16 mouse cellular contexts compared by ENCODE assay signal in genomic region chr2:156741998-156742397, GRCm38 (mm10). TPM values are rescaled to one million over a fixed set of nuclear protein-coding genes. Genes with fewer than 3 reads are reported as not detected.
DNase-seq lines count a peak whose midpoint lies in the region; ATAC-seq lines count a peak whose summit lies in the region.
"Had no signal": no experiment of that assay in that cellular context is flagged by ENCODE, and none has a peak within 500 bp of the region (broad histone marks: within the 10 kb centered on the region; RNA-seq: fewer than 3 reads in every experiment).

No protein-coding gene starts in this region.

- DNase-seq in embryonic facial prominence, embryonic 10.5 days (ENCODE audit: low spot score), result no peak
- DNase-seq in heart, postnatal 10 days, result no peak
- DNase-seq in limb, embryonic 10.5 days (ENCODE audit: low spot score), result no peak
- peak; percentile 78 for DNase-seq in adipocyte (ENCODE audit: low spot score)
- no peak for DNase-seq in layer of hippocampus, adult 9-10 months (ENCODE audit: low spot score)
- DNase-seq: adrenal gland, postnatal 25 days; cerebellum, postnatal 14 days; lung, postnatal 4 days; right cerebral cortex, postnatal 4 days; thymus, adult 18-20 months had no signal

- WGBS in embryonic facial prominence, embryonic 13.5 days, result 60% methylated on average over 4 of the region's 4 CpGs
- 72% methylated on average over 4 of the region's 4 CpGs for WGBS in embryonic facial prominence, embryonic 10.5 days
- WGBS in heart, embryonic 14.5 days, result 42% methylated on average over 4 of the region's 4 CpGs
- WGBS in limb, embryonic 12.5 days, result 38% methylated on average over 4 of the region's 4 CpGs
- 66% methylated on average over 4 of the region's 4 CpGs for WGBS in limb, embryonic 10.5 days

- no peak for ATAC-seq in embryonic facial prominence, embryonic 13.5 days (ENCODE audit: insufficient number of reproducible peaks, insufficient read depth, low FRiP score, low TSS enrichment, low read depth)
- ATAC-seq in heart, embryonic 14.5 days (ENCODE audit: insufficient number of reproducible peaks, insufficient read depth, low FRiP score, low read depth), result no peak
- no peak for ATAC-seq in limb, embryonic 12.5 days (ENCODE audit: insufficient number of reproducible peaks, insufficient read depth, low FRiP score, low TSS enrichment, low read depth)
- ATAC-seq: inflammation-experienced regulatory T-cells, adult 6 months had no signal

- H3K36me3 ChIP-seq in embryonic facial prominence, embryonic 13.5 days, result peaks cover 29% of the 10 kb centered on the region
- H3K36me3 ChIP-seq in embryonic facial prominence, embryonic 10.5 days (replicated peaks), result peaks cover 75% of the 10 kb centered on the region
- H3K36me3 ChIP-seq in heart, embryonic 14.5 days (ENCODE audit: control insufficient read depth, insufficient read depth, low read length), result peaks cover 14% of the 10 kb centered on the region
- H3K36me3 ChIP-seq in limb, embryonic 12.5 days, result peaks cover 30% of the 10 kb centered on the region
- H3K36me3 ChIP-seq in limb, embryonic 10.5 days, result peaks cover 56% of the 10 kb centered on the region

- intact Hi-C loops in heart, postnatal 10 days (cut with DNase I), result no loop called here

- no peaks in the 10 kb centered on the region for H3K9me3 ChIP-seq in embryonic facial prominence, embryonic 13.5 days
- no peaks in the 10 kb centered on the region for H3K9me3 ChIP-seq in embryonic facial prominence, embryonic 10.5 days
- H3K9me3 ChIP-seq in heart, embryonic 14.5 days (ENCODE audit: control insufficient read depth, low read length), result no peaks in the 10 kb centered on the region
- H3K9me3 ChIP-seq in limb, embryonic 12.5 days, result no peaks in the 10 kb centered on the region
- no peaks in the 10 kb centered on the region for H3K9me3 ChIP-seq in limb, embryonic 10.5 days (replicated peaks)
- H3K9me3 ChIP-seq: kidney, embryonic 15.5 days; neural tube, embryonic 15.5 days had no signal

- H3K9ac ChIP-seq in embryonic facial prominence, embryonic 13.5 days, result peak overlapping the region; percentile 49
- peak overlapping the region; percentile 10; the same call in 1 of the 2 replicates for H3K9ac ChIP-seq in heart, embryonic 14.5 days (ENCODE audit: low read length)
- no peak overlapping the region for H3K9ac ChIP-seq in limb, embryonic 12.5 days (replicated peaks)
- H3K9ac ChIP-seq: kidney, embryonic 15.5 days; neural tube, embryonic 15.5 days had no signal

- no peak overlapping the region for H3K4me2 ChIP-seq in embryonic facial prominence, embryonic 13.5 days
- H3K4me2 ChIP-seq in heart, embryonic 14.5 days (ENCODE audit: low read length), result no peak overlapping the region
- H3K4me2 ChIP-seq in limb, embryonic 12.5 days, result no peak overlapping the region
- H3K4me2 ChIP-seq: kidney, embryonic 15.5 days; neural tube, embryonic 15.5 days had no signal

- no peak overlapping the region for H3K4me3 ChIP-seq in embryonic facial prominence, embryonic 13.5 days
- H3K4me3 ChIP-seq in embryonic facial prominence, embryonic 10.5 days, result no peak overlapping the region
- H3K4me3 ChIP-seq in heart, embryonic 14.5 days (ENCODE audit: control insufficient read depth in 1 of 2, insufficient read depth in 1 of 2, low read depth in 1 of 2, low read length in 2 of 2), result no peak overlapping the region
- no peak overlapping the region for H3K4me3 ChIP-seq in limb, embryonic 12.5 days (replicated peaks)
- no peak overlapping the region for H3K4me3 ChIP-seq in limb, embryonic 10.5 days
- H3K4me3 ChIP-seq: kidney, embryonic 15.5 days; neural tube, embryonic 15.5 days had no signal

- no peak overlapping the region for H3K27ac ChIP-seq in embryonic facial prominence, embryonic 13.5 days
- no peak overlapping the region; the same call in 1 of the 2 replicates for H3K27ac ChIP-seq in embryonic facial prominence, embryonic 10.5 days (replicated peaks)
- H3K27ac ChIP-seq in heart, embryonic 14.5 days (replicated peaks in 1 of 2; ENCODE audit: control insufficient read depth in 1 of 2, insufficient read depth in 1 of 2, low read depth in 2 of 2, low read length in 2 of 2), result no peak overlapping the region
- peak overlapping the region; percentile 35; the same call in 1 of the 2 replicates for H3K27ac ChIP-seq in limb, embryonic 12.5 days
- H3K27ac ChIP-seq in limb, embryonic 10.5 days, result no peak overlapping the region
- H3K27ac ChIP-seq: kidney, embryonic 15.5 days; neural tube, embryonic 15.5 days had no signal

- no peaks in the 10 kb centered on the region for H3K27me3 ChIP-seq in embryonic facial prominence, embryonic 13.5 days
- H3K27me3 ChIP-seq in embryonic facial prominence, embryonic 10.5 days (replicated peaks; ENCODE audit: low read depth, poor library complexity, severe bottlenecking), result no peaks in the 10 kb centered on the region
- H3K27me3 ChIP-seq in heart, embryonic 14.5 days (ENCODE audit: control insufficient read depth, insufficient read depth, low read length), result no peaks in the 10 kb centered on the region
- no peaks in the 10 kb centered on the region for H3K27me3 ChIP-seq in limb, embryonic 12.5 days
- no peaks in the 10 kb centered on the region for H3K27me3 ChIP-seq in limb, embryonic 10.5 days (ENCODE audit: low read depth, poor library complexity, severe bottlenecking)
- H3K27me3 ChIP-seq: kidney, embryonic 15.5 days; neural tube, embryonic 15.5 days had no signal

- peaks cover 40% of the 10 kb centered on the region for H3K4me1 ChIP-seq in embryonic facial prominence, embryonic 13.5 days
- peaks cover 46% of the 10 kb centered on the region for H3K4me1 ChIP-seq in embryonic facial prominence, embryonic 10.5 days
- H3K4me1 ChIP-seq in heart, embryonic 14.5 days (ENCODE audit: control insufficient read depth in 2 of 2, insufficient read depth in 2 of 2, low read length in 2 of 2), result peaks cover 31 to 53% of the 10 kb centered on the region in 2 experiments
- peaks cover 23% of the 10 kb centered on the region for H3K4me1 ChIP-seq in limb, embryonic 12.5 days (replicated peaks)
- peaks cover 29% of the 10 kb centered on the region for H3K4me1 ChIP-seq in limb, embryonic 10.5 days

RNA-seq across cellular contexts. Expression of gene Myl9, which starts 33.2 kb away (rescaled TPM):
- 197 TPM in 2 replicates for polyA plus RNA-seq in embryonic facial prominence, embryonic 13.5 days (2015; fragmentation: Nextera tagmentation; extraction: Ambion mirVana)
- polyA plus RNA-seq in embryonic facial prominence, embryonic 10.5 days (2016; fragmentation: Nextera tagmentation; extraction: Ambion mirVana), result 82.9 and 91.7 TPM in 2 replicates
- polyA plus RNA-seq in heart, embryonic 14.5 days (2014; fragmentation: Nextera tagmentation; extraction: Ambion mirVana), result 2,013 and 2,167 TPM in 2 replicates
- 100 to 1,000 TPM; 391 to 523 TPM for total RNA-seq in heart, postnatal 10 days (2021)
- polyA plus RNA-seq in limb, embryonic 12.5 days (2016; fragmentation: Nextera tagmentation; extraction: Ambion mirVana), result 103 and 121 TPM in 2 replicates
- 30.1 and 62.7 TPM in 2 replicates for polyA plus RNA-seq in limb, embryonic 10.5 days (2016; fragmentation: Nextera tagmentation; extraction: Ambion mirVana)
- polyA plus RNA-seq: inflammation-experienced regulatory T-cells, adult 6 months had no signal

Comparison
In these comparisons a context has a peak if more than half of its experiments do, and no peak if none do; other contexts are left out.
1. RNA of gene Myl9, which starts 33.2 kb away (polyA plus RNA-seq): 2,013 to 2,167 TPM in heart, embryonic 14.5 days; 197 TPM in embryonic facial prominence, embryonic 13.5 days, 103 to 121 TPM in limb, embryonic 12.5 days, 82.9 to 91.7 TPM in embryonic facial prominence, embryonic 10.5 days and 30.1 to 62.7 TPM in limb, embryonic 10.5 days; every median in the first group is over 10 times any median in the second.